Mouse (Mus musculus): ENCODE results near the gene Smim12.

DNA sequence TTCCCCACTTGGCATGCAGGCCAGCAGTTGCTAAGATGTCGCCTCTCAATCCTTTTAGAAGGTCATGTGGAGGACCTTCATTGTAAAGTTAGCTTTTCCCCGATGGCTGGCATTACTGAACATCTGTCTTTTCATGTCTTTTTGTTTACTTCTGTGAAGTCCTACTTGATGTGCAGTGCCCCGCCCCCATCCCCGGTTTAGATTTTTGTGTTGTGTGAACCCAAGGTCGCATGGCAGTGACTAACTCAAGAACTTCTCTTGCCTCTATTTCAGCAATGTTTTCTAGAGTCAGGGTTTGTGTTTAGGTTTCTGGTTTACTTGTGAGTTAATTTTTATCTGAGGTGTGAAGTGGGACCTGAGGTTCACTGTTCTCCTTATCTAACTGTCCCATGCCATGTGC is 49.0 kb downstream of the Smim12 start:
- TF ChIP-seq POLR2A (IDR thresholded peaks at IDR 0.05; ENCODE audit: extremely low read depth, insufficient read depth, low read length) (no peak), CTCF (IDR thresholded peaks at IDR 0.05; ENCODE audit: extremely low read depth, insufficient read depth, low read length) (no peak)

Data from cortical plate, adult 2 months (tissue).